Mouse (Mus musculus) WW6 (cell line): ENCODE measurements around the gene Fndc3b.

Source experiments
- DNase-seq: peaks from one replicate; pipeline ENCODE4 v3.0.0-alpha.2; 2013; ENCODE audit warnings: low read depth, low spot score

Gene Fndc3b

GRCm38 (mm10) chr3:27593485-27594138 lies 117.5 kb downstream of the Fndc3b start:
- DNase-seq = no peak

- DNase-seq = no peak
These were observed 118.2 kb downstream of the Fndc3b start for GRCm38 (mm10) chr3:27592728-27593484.

GRCm38 (mm10) chr3:27590823-27591222 lies 120.3 kb downstream of the Fndc3b start:
- DNase-seq = no peak

- DNase-seq = no peak
These were observed 121.8 kb downstream of the Fndc3b start for GRCm38 (mm10) chr3:27589305-27589704.

GRCm38 (mm10) chr3:27588604-27589003 lies 122.5 kb downstream of the Fndc3b start:
- no peak for DNase-seq

GRCm38 (mm10) chr3:27584607-27585605 lies 126.2 kb downstream of the Fndc3b start:
- DNase-seq = no peak

GRCm38 (mm10) chr3:27581931-27582840 lies 128.9 kb downstream of the Fndc3b start:
- no peak for DNase-seq

GRCm38 (mm10) chr3:27580956-27581355 lies 130.2 kb downstream of the Fndc3b start:
- no peak for DNase-seq

- DNase-seq = no peak
These were observed 131.1 kb downstream of the Fndc3b start for GRCm38 (mm10) chr3:27579894-27580613.

GRCm38 (mm10) chr3:27579229-27579628 lies 131.9 kb downstream of the Fndc3b start:
- DNase-seq = no peak

GRCm38 (mm10) chr3:27577349-27578025 lies 133.6 kb downstream of the Fndc3b start:
- DNase-seq = no peak

GRCm38 (mm10) chr3:27574241-27574640 lies 136.9 kb downstream of the Fndc3b start:
- DNase-seq = no peak

- DNase-seq = no peak
These were observed 137.6 kb downstream of the Fndc3b start for GRCm38 (mm10) chr3:27573458-27573857.

- no peak for DNase-seq
These were observed 138.8 kb downstream of the Fndc3b start for GRCm38 (mm10) chr3:27572305-27572704.

- DNase-seq = no peak
These were observed 145.8 kb downstream of the Fndc3b start for GRCm38 (mm10) chr3:27565314-27565713.

- no peak for DNase-seq
These were observed 148.0 kb downstream of the Fndc3b start for GRCm38 (mm10) chr3:27563047-27563624.

- no peak for DNase-seq
These were observed 148.6 kb downstream of the Fndc3b start for GRCm38 (mm10) chr3:27562476-27562875.

- DNase-seq = no peak
These were observed 149.2 kb downstream of the Fndc3b start for GRCm38 (mm10) chr3:27561921-27562320.

GRCm38 (mm10) chr3:27559316-27559715 lies 151.8 kb downstream of the Fndc3b start:
- no peak for DNase-seq
